Mouse (Mus musculus) urinary bladder, postnatal 36 days (tissue): ENCODE results near the gene Cd2.
A peak's percentile ranks its signal among the peaks of the same experiment; 100 is the strongest.

Experiments used
- DNase-seq, 2 experiments: peaks; one replicate each; pipeline ENCODE4 v3.0.0; 2022; ENCODE audit warnings: low spot score in 2 of 2, mixed read lengths in 1 of 2

Gene Cd2

GRCm38 (mm10) chr3:101275636-101276300 is 12.0 kb downstream of the Cd2 start:
- DNase-seq: no peak

DNA sequence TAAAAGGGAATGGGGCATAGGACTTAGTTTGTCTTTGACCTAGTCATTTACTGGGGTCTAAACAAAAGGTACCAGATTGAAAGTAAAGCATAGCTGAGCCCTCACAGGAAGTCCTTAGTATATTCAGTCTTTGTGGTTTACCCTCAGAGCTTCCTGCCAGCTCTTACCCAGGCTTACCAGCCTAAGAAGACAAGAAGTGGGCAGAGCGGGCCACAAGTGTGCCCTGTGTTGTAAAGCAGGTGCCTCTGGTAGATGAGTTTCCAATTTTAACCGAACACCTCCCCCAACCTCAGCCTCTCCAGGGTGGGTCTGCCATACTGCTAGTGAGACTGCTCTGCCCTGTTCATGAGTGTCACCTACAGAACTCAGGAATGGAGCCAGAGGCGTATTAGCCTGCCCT is 12.9 kb downstream of the Cd2 start:
- no peak for DNase-seq

DNA sequence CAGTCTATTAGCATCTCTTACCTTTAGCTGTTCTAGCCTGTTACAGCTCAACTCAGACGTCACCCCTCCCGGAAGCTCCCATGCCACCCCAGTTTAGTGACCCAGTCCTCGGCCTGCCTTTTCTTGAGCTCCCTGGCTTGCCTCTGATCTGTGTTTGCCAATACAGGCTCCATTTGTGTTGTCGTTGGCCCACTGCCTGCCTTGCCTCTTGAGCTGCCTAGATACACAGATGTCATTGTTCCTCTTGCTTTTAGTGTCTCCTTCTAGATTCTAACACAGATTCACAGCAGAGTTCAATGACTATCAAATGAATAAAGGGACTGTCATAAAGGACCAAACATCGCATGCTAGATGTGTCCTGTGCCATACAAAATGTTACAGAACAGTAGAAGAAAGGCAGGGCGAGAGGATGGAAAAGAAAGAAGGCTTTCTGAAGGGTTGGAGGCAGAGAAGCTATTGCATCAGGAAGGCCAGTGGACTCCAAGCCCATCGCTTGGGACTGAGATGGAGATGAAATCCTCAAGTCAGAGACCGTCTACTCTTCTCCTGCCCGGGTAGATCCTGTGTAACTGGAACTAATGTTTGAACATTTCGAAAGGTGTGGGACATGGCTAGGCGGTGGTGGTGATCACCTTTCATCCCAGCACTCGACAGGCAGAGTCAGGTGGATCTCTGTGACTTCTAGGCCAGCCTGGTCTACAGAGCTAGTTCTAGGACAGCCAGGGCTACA is 13.5 kb downstream of the Cd2 start:
- DNase-seq: peak in 1 of 2 experiments; percentile 35

DNA sequence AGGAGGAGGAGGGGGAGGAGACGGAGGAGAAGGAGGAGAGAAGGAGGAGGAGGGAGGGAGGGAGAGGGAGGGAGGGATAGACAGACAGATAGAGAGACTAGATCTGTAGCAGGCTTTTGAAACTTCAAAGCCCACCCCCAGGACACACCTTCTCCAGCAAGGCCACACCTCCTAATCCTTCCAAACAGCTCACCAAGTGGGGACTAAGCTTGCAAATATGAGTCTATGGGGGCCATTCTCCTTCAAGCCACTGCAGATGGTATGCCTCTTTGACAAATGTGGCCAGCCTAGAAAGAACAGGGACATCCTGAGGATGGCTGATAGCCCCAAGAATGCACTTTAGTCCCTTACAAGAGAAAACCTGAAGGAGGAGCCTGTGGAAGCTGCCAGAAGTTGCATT is 15.6 kb downstream of the Cd2 start:
- no peak for DNase-seq

GRCm38 (mm10) chr3:101270833-101271232 is 16.9 kb downstream of the Cd2 start:
- no peak for DNase-seq

GRCm38 (mm10) chr3:101268361-101268760 is 19.4 kb downstream of the Cd2 start:
- no peak for DNase-seq

- no peak for DNase-seq
Measured at GRCm38 (mm10) chr3:101265561-101266091, 22.1 kb downstream of the Cd2 start.

- DNase-seq: no peak
Measured at GRCm38 (mm10) chr3:101258976-101259375, 28.8 kb downstream of the Cd2 start.

DNA sequence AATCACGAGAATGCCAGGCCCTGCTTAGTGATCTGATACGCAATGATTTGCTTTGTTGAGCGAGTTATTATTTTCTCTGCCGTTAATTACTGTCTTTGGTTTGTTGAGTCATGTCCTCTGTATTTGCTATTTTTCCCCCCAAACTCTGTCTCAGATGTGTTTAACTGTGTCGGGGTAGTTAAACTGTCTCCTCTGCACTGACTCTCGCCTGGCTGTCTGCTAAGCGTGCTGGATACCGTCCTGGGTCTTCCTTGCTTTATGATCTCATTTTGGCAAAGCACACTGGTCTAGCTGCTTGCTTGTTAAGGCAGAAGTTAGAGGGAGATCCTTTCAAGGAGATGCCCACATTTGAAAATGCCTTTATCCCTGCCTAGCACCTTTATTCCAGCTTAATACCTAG is 31.6 kb downstream of the Cd2 start:
- peak in 1 of 2 experiments; percentile 14 for DNase-seq

- DNase-seq: no peak
Measured at GRCm38 (mm10) chr3:101252141-101252540, 35.6 kb downstream of the Cd2 start.

DNA sequence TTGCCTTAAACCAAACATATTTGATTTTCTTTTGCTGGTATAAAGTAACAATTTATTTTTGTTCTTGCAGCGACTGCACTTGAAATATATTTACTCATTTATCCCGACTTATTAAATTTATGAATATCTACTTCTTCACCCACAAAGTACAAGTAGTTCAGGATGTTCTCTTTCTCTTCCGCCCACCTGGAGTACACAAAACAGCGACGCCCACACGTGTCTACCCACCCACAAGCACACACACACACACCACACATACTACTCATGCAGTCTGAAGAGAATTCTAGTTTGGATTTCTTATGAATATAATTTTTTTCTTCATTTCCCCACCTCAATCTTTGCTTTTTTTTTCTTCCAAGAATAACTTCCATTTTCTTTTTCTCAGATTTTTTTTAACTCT is 37.9 kb downstream of the Cd2 start:
- no peak for DNase-seq

DNA sequence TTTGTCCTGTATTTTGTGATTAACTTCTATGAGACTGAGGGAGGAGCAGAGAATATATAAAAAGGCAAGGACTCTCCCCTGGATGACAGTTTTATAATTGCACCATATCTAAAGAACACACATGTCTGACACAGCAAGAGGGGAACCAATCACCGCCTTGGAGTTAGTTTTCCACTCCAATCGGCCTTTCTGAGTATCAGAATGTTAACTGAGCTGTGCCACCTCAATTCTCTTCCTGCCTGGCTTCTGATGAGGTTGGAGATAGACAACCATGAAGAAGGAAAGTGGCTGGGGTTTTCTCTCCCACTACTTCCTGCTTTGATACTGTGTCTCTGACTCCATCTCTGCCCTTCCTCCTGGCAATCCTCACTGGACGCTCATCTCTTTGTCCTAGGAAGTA is 42.5 kb downstream of the Cd2 start:
- DNase-seq: no peak

GRCm38 (mm10) chr3:101243002-101243401 is 44.7 kb downstream of the Cd2 start:
- no peak for DNase-seq

DNA sequence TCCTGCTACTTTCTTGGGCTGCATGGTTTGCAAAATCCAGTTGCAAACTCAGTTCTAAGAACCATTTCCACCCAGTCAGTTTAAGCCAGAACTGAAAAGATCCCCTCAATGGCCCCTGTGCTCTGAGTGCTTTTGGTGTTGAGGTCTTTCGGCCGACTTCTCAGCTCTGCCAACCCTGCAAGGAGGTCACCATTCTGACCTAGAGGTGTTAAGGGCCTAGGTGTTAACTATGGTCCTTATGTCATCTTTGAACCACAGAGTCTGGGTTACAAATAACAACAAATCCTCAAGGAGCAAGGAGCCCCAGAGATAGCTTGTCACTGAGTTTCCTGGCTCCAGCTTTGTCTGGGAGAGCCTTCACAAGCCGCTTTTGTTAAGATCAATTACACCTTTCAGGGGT is 45.9 kb downstream of the Cd2 start:
- DNase-seq: no peak

DNA sequence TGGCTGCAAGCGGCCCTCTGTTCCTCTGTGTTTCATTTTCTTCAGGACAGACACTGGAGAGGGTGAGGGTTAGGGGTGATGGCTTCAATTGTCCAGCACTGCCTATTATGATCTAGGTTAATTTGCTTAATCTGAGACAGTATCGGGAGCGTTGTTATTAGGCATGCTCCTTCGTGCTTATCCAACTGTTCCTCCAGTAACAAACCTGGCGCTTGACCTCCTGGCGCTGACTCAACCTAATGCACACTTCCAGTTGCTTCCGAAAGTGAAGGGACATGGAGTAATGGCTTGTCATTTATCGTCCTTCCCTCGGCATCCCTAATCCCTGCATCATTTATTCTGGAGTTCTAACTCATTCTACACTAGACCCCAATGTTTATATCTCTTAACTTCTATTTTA is 46.9 kb downstream of the Cd2 start:
- DNase-seq: no peak

GRCm38 (mm10) chr3:101239236-101239635 is 48.5 kb downstream of the Cd2 start:
- no peak for DNase-seq

- DNase-seq: no peak
Measured at GRCm38 (mm10) chr3:101238695-101239094, 49.0 kb downstream of the Cd2 start.

- no peak for DNase-seq
Measured at GRCm38 (mm10) chr3:101236995-101237808, 50.5 kb downstream of the Cd2 start.

- no peak for DNase-seq
Measured at GRCm38 (mm10) chr3:101236261-101236660, 51.5 kb downstream of the Cd2 start.

- DNase-seq: no peak
Measured at GRCm38 (mm10) chr3:101235321-101235720, 52.4 kb downstream of the Cd2 start.

- DNase-seq: no peak
Measured at GRCm38 (mm10) chr3:101233424-101233823, 54.3 kb downstream of the Cd2 start.

DNA sequence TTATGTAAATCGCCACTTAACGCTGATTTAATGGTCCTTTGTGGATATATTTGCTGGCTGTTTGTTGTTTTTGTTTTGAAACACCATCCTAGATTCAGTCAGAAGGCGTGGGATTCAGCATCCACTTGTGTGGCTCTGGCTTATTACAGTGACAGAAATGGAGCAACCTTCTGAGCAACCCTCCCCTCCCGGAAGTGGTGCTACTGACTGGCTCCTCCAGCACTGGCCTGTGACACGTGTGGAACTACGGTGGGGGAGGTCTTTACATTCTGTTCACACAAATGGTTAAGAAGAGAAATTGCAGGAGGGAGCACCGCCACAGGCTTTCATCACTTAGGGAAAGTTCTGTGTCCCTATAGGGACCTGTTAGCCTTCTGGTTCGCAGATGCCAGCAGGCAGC is 55.2 kb downstream of the Cd2 start:
- no peak for DNase-seq
